Mouse (Mus musculus) gastrocnemius, postnatal 14 days (tissue): ENCODE data around the gene Alg3. TPM values are rescaled to one million over a fixed set of nuclear protein-coding genes. Genes with fewer than 3 reads are reported as not detected.

Experiments
- DNase-seq: peaks from one replicate; pipeline ENCODE4 v3.0.0; 2021; ENCODE audit warnings: mixed read lengths
- intact Hi-C: fragments of 180-260 bp; cut with DNase I; formaldehyde crosslinking; loops from one replicate; pipeline ENCODE4 v1.15.1; 2025; ENCODE audit warnings: low total_unique reads
- microRNA-seq, 2 experiments: library from miRNA; unstranded; fragments of <30 nt; microRNA quantifications; one replicate each; pipeline ENCODE4 v1.2.0; 2021
- total RNA-seq, 2 experiments: library from RNA; stranded (reverse); gene quantifications; 2 replicates each; pipeline ENCODE4 v1.2.3; 2021

Gene Alg3
- total RNA-seq, 2 experiments from 2014 or later: 12.0 to 15.2 TPM

DNA sequence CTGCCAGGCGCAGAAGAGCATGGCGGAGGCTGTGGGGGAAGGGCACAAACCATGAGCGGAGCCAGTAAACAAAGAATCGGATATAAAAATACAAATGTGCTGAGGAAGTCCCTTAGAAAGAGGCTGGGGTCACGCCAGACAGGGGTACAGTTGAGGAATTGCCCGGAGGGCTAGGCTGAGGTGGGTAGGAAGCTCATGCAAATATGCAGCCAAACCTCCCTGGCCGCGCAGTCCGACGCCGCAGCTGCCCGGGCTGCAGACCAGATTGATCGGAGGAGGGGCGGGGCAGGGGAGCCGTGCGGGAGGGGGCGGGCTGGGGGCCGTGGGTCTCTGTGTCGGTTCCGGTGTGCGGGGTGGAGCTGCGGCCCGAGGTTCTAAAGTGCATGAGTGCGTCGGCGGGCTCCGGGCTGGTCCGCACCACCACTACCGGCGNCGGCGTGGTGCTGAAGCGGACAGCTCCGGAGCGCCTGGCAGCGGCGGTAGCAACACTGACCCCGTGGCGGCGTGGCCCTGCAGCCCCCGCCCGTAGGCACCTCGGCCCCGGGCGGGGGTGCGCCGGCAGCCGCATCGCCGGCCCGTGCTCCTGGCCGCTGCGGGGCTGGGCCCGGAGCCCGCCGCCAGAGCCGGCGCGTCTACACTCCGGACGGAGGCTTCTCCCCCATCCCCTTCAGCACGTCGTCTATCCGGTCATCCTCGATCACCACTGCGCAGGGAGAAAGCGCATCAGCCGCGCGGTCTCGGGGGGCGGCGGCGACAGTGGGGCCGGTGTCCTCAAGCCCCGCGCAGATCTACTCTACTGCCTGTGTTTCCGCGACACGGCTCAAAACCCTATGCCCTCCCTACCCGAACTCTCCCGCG is 8.2 kb upstream of the Alg3 start:
- peak; percentile 45 for DNase-seq
- intact Hi-C loops: no loop called here

DNA sequence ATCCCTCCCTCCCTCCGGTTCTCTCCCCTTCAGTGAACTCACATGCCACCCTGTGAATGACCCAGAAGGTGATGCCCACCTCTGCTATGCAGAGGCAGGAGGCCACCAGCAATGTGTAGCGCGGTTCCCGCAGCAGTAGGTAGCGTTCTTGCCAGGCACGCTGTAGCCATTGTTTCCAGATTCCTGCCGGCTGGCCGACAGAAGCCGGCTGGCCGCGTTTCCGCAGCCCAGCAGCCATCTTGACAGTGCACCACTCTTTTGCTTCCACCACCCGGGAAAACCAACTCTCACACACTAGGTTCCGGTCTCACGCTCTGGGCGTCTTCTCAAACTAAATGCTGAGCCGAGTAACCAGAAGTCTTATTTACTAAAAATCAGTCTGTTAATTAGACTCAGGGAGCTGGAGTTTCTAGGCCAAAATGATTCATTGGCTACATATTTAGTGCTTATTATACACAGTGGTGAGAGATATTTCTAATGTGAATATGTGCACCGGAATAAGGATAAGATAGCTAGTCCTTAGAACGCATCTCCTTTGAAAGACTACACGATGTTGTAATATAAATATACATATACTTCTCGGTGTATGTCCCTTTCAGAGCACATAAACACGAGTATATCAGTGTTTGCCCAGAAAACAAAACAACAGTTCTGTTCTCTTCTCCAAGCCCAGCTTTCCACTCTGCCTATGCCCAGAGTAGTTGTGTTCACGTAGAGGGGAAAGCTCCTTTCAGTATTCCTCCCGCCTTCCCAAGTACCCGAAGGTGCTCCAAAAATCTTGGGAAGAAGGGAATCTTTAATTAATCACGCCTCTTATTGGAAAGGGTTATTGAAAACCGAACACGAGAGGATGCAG is 806 bp downstream of the Alg3 start:
- peak; percentile 65 for DNase-seq
- intact Hi-C loops: no loop called here

GRCm38 (mm10) chr16:20604705-20605104 is 6.8 kb downstream of the Alg3 start:
- DNase-seq: peak; percentile 45
- intact Hi-C loops: loop anchor here (10.0 kb wide), 1 partner anchor 50 kb away; no protein-coding TSS in a partner anchor

- DNase-seq: no peak
- intact Hi-C loops: loop anchor here (10.0 kb wide), 1 partner anchor 46 kb away; no protein-coding TSS in a partner anchor
Observed at GRCm38 (mm10) chr16:20600511-20600910, 11.0 kb downstream of the Alg3 start.

- intact Hi-C loops: no loop called here
- no peak for DNase-seq
Observed at GRCm38 (mm10) chr16:20596687-20597441, 14.7 kb downstream of the Alg3 start.

- intact Hi-C loops: no loop called here
- DNase-seq: no peak
Observed at GRCm38 (mm10) chr16:20595737-20596136, 15.8 kb downstream of the Alg3 start.

DNA sequence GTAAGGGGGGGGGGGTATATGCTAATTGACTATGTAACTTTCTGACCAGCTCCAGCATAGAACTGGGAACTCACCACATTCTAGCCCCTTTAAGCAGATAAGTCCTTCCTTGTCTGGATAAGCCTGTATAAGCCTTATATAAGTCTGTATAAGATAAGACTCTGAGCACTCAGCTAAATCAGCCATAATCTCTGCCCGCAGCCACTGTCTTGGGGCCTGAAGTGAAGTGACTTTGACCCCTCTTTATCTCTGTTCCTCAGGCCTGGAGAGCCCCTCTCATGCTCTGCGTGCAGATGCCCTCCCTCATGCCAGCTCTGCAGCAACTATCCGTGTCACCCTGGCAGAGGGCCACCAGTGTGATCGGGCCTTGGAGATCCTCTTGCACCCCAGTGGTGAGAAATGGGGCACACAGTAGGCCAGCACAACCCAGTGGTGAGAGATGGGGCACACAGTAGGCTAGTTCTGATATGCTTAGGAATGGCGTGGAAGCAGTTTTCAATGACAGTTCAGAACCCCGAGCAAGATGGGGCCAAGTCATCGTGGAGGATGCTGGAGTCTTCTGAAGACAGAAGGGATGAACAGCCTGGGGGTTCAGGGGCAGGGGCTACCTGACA is 16.4 kb downstream of the Alg3 start:
- DNase-seq: no peak
- intact Hi-C loops: no loop called here

GRCm38 (mm10) chr16:20591076-20591705 is 20.3 kb downstream of the Alg3 start:
- no peak for DNase-seq
- intact Hi-C loops: no loop called here

- DNase-seq: no peak
- intact Hi-C loops: no loop called here
Observed at GRCm38 (mm10) chr16:20590680-20591038, 20.9 kb downstream of the Alg3 start.

- intact Hi-C loops: no loop called here
- DNase-seq: peak; percentile 23
Observed at GRCm38 (mm10) chr16:20589939-20590679, 21.4 kb downstream of the Alg3 start.

DNA sequence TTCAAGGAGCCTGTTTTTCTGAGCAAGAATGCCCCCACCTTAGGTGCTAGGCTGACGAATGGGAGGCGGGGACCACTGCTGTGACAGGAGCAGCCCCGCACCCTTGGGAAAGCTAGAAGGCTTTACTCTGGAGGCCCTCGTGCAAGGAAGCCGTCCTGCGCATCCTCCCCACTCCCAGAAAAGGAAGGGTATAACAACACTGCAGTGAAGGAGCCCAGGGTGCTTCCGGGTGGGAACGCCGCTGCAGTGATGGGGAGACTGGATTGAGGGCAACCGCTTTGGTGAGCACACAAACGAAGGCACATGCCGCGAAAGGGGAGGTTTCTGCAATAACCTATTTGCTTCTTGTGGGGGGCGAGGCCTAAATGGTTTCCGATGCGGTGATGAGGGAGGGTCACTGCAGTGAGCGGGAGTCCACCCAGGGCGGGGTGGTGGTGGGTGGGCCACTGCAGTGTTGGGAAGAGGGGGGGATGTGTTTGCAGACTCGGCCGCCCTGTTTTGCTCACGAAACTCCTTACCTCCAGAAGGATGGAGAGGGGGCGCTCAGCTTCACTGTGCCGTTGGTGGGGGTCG is 22.1 kb downstream of the Alg3 start, which contains the start of gene Vwa5b2:
Vwa5b2 (plus strand) TSS at position 106 of the 573 bp plus-strand sequence.
- DNase-seq: no peak
- intact Hi-C loops: no loop called here

DNA sequence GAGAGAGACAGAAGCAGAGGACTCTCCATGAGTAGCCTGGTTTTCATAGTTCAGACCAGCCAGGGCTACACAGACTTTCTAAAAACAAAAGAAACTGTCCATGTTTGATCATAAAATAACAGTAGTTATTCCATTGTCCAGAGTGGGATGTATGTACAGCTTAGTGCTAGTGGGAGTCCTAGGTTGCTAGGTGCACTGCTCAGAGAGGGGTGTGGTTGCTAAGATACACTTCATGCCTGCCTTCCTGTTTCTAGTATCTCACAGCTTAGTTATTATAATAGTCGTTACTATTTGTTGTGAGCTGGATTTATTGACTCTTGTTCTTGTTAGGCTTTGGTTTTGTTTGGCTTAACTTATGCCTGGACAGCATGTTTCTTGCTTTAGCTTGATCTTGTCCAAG is 46.5 kb downstream of the Alg3 start:
- intact Hi-C loops: no loop called here
- no peak for DNase-seq

DNA sequence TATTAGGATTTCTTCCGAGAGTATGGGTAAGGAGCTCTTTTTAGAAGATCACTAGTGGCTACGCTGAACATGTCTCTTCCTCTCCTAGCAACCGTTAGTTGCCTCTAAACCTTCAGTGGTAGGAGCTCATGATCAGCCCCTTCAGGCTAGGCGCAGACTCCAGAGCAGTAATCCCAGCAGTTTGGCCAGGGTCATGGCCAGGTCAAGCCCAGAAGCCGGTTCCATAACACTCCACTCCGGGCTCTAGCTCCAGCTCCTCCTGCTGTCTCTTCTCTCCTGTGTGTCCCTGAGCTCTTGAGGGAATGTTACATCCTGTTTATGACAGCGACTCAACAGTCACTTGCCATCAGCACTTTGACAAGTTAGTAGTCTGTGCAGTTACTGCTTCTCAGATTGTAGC is 54.2 kb downstream of the Alg3 start:
- DNase-seq: no peak
- intact Hi-C loops: loop anchor here (10.0 kb wide), 1 partner anchor 47 kb away; no protein-coding TSS in a partner anchor

Small RNAs within 50 kb of the gene (microRNA-seq; reads per million reads assigned to microRNA genes)
- 0.50 to 3.8 reads per million in 2 experiments for gene Mir1224

Other genes with a start within 250 kb of the Alg3 start
- gene Abcc5, start 185.3 kb downstream of the Alg3 start, total RNA-seq: 10 to 100 TPM; 42.6 to 43.0 TPM
- gene Eif2b5, start 112.9 kb downstream of the Alg3 start, total RNA-seq: 10 to 100 TPM; 43.0 to 44.9 TPM
- gene Dvl3, start 94.8 kb downstream of the Alg3 start, total RNA-seq: 10 to 100 TPM; 28.2 to 31.0 TPM
- gene Ap2m1, start 76.3 kb downstream of the Alg3 start, total RNA-seq: 100 to 1,000 TPM; 127 to 134 TPM
- 10 to 100 TPM; 47.1 to 53.6 TPM for gene Abcf3, start 63.2 kb downstream of the Alg3 start, total RNA-seq
- under 1 TPM; 0.10 to 0.16 TPM for gene Vwa5b2, start 22.3 kb downstream of the Alg3 start, total RNA-seq
- gene Eef1akmt4, start 142 bp downstream of the Alg3 start, total RNA-seq: 1 to 10 TPM; 5.5 to 5.9 TPM
- not detected for gene Gm49333, start 125 bp downstream of the Alg3 start, total RNA-seq
- gene Camk2n2, start 9.6 kb upstream of the Alg3 start, total RNA-seq: 1 to 10 TPM; 1.3 to 1.6 TPM
- under 1 TPM; 0.16 to 0.57 TPM for gene Ece2, start 18.1 kb upstream of the Alg3 start, total RNA-seq
- 100 to 1,000 TPM; 158 to 159 TPM for gene Psmd2, start 39.9 kb upstream of the Alg3 start, total RNA-seq
- 100 to 1,000 TPM; 303 to 309 TPM for gene Eif4g1, start 56.6 kb upstream of the Alg3 start, total RNA-seq
- 10 to 100 TPM; 28.7 to 34.5 TPM for gene Fam131a, start 81.5 kb upstream of the Alg3 start, total RNA-seq
- 10 to 100 TPM; 10.9 to 14.1 TPM for gene Polr2h, start 105.9 kb upstream of the Alg3 start, total RNA-seq
- 1 to 10 TPM; 2.3 to 2.7 TPM for gene Clcn2, start 106.0 kb upstream of the Alg3 start, total RNA-seq
- 1 to 10 TPM; 3.7 to 4.6 TPM for gene Chrd, start 121.4 kb upstream of the Alg3 start, total RNA-seq
- gene Thpo, start 122.8 kb upstream of the Alg3 start, total RNA-seq: 1 to 10 TPM in 1 of 2 experiments, under 1 TPM in 1; 0.90 to 1.7 TPM